23 mouse cellular contexts compared by ENCODE assay signal in the genomic region with DNA sequence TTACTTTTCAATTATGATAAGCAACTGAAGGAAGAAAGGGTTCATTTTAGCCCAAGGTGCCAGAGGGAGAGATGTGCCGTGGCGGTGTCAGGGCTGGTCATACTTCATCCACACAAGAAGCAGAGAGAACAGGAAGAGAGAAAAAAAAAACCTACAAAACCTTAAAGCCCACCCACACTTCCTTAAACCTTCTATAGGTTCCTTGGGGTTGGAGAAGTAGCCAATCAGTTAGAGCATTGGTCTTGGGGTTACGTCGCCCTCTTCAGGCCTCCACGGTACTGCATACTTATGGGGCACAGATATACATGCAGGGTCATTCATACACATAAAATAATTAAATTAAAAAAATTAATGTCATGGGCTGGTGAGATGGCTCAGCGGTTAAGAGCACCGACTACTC. TPM values are rescaled to one million over a fixed set of nuclear protein-coding genes. Genes with fewer than 3 reads are reported as not detected.
DNase-seq lines count a peak whose midpoint lies in the region; ATAC-seq and TF ChIP-seq lines count a peak whose summit lies in the region.
"Had no signal": no experiment of that assay in that cellular context is flagged by ENCODE, and none has a peak within 500 bp of the region (broad histone marks: within the 10 kb centered on the region; RNA-seq: fewer than 3 reads in every experiment).

No protein-coding gene starts in this region.

- H3K27me3 ChIP-seq in kidney, postnatal 0 days (ENCODE audit: insufficient read depth, low read length), result no peaks in the 10 kb centered on the region
- H3K27me3 ChIP-seq: CH12.LX; embryonic facial prominence, embryonic 13.5 days; kidney, embryonic 15.5 days; lung, embryonic 15.5 days had no signal

- H3K4me3 ChIP-seq in kidney, postnatal 0 days (replicated peaks; ENCODE audit: low read depth, low read length), result no peak overlapping the region
- H3K4me3 ChIP-seq: embryonic facial prominence, embryonic 13.5 days; kidney, embryonic 15.5 days; lung, embryonic 15.5 days; midbrain, embryonic 10.5 days had no signal

- H3K9me3 ChIP-seq in kidney, postnatal 0 days (replicated peaks; ENCODE audit: low read length), result no peaks in the 10 kb centered on the region
- H3K9me3 ChIP-seq: embryonic facial prominence, embryonic 13.5 days; kidney, embryonic 15.5 days; lung, embryonic 15.5 days had no signal

- 93% methylated on average over 7 of the region's 7 CpGs for WGBS in kidney, postnatal 0 days

- DNase-seq in kidney, postnatal 0 days (ENCODE audit: low spot score), result no peak
- no peak for DNase-seq in kidney, postnatal 14 days
- DNase-seq in retina, postnatal 1 day, result peak; percentile 42
- no peak for DNase-seq in retina, embryonic 14.5 days (ENCODE audit: low spot score)
- peak; percentile 15 for DNase-seq in NIH3T3 (ENCODE audit: low read depth)
- no peak for DNase-seq in Muller cell, postnatal 12 days (ENCODE audit: inconsistent ontology term)
- no peak for DNase-seq in gastrocnemius, adult 8-10 months (ENCODE audit: low spot score in 2 of 2)
- DNase-seq: adrenal gland, postnatal 36 days; cerebellum, adult 11 months; heart, adult 18-20 months; left cerebral cortex, postnatal 4 days had no signal

- no peaks in the 10 kb centered on the region for H3K36me3 ChIP-seq in kidney, postnatal 0 days (ENCODE audit: insufficient read depth, low read length)
- H3K36me3 ChIP-seq: midbrain, embryonic 10.5 days had no signal

- H3K4me2 ChIP-seq in kidney, postnatal 0 days (ENCODE audit: low read length), result no peak overlapping the region
- H3K4me2 ChIP-seq: embryonic facial prominence, embryonic 13.5 days; hindbrain, embryonic 14.5 days; kidney, embryonic 15.5 days; lung, embryonic 15.5 days had no signal

- TF ChIP-seq CTCF in kidney, postnatal 0 days (IDR thresholded peaks at IDR 0.05; ENCODE audit: low read depth), result peak; percentile 47

- no peaks in the 10 kb centered on the region for H3K4me1 ChIP-seq in kidney, postnatal 0 days (replicated peaks; ENCODE audit: insufficient read depth, low read length)

- no peak overlapping the region for H3K9ac ChIP-seq in kidney, postnatal 0 days (ENCODE audit: low read depth, low read length)
- H3K9ac ChIP-seq: embryonic facial prominence, embryonic 13.5 days; hindbrain, embryonic 14.5 days; kidney, embryonic 15.5 days; lung, embryonic 15.5 days had no signal

- ATAC-seq in kidney, postnatal 0 days (replicated peaks; ENCODE audit: low FRiP score, low read depth), result no peak
- ATAC-seq in megakaryocyte progenitor cell, adult 5-6 weeks (replicated peaks; ENCODE audit: poor library complexity), result peak; percentile 79
- ATAC-seq: activated CD4-positive, CD25-positive, alpha-beta regulatory T cell, adult 4 months had no signal

- no peak overlapping the region for H3K27ac ChIP-seq in kidney, postnatal 0 days
- H3K27ac ChIP-seq: embryonic facial prominence, embryonic 13.5 days; hindbrain, embryonic 14.5 days; kidney, embryonic 15.5 days; midbrain, embryonic 10.5 days had no signal

RNA-seq across cellular contexts. Expression of a gene that starts 5.5 kb away (rescaled TPM):
- polyA plus RNA-seq in kidney, postnatal 0 days (2015; fragmentation: Nextera tagmentation; extraction: Ambion mirVana), result 7.0 and 8.0 TPM in 2 replicates
- total RNA-seq in megakaryocyte progenitor cell, adult 5-6 weeks (2015), result 1.6 and 2.2 TPM in 2 replicates
- 1.7 and 4.1 TPM in 2 replicates for total RNA-seq in megakaryocyte progenitor cell, adult 5-6 weeks (2017)
- 1 to 10 TPM; 4.0 to 7.0 (median 5.6) TPM for total RNA-seq in gastrocnemius, adult 8-10 months (2022)

RNA-seq across cellular contexts. Expression of a gene that starts 19.5 kb away (rescaled TPM):
- polyA plus RNA-seq in kidney, postnatal 0 days (2015; fragmentation: Nextera tagmentation; extraction: Ambion mirVana), result 143 and 151 TPM in 2 replicates
- total RNA-seq in megakaryocyte progenitor cell, adult 5-6 weeks (2015), result 104 and 122 TPM in 2 replicates
- total RNA-seq in megakaryocyte progenitor cell, adult 5-6 weeks (2017), result 44.1 and 59.1 TPM in 2 replicates
- total RNA-seq in gastrocnemius, adult 8-10 months (2022), result 10 to 100 TPM; 36.1 to 42.4 (median 40.5) TPM

RNA-seq across cellular contexts. Expression of a gene that starts 19.7 kb away (rescaled TPM):
- 20.2 and 21.5 TPM in 2 replicates for polyA plus RNA-seq in kidney, postnatal 0 days (2015; fragmentation: Nextera tagmentation; extraction: Ambion mirVana)
- total RNA-seq in megakaryocyte progenitor cell, adult 5-6 weeks (2015), result 8.1 and 8.8 TPM in 2 replicates
- 13.5 and 15.7 TPM in 2 replicates for total RNA-seq in megakaryocyte progenitor cell, adult 5-6 weeks (2017)
- total RNA-seq in gastrocnemius, adult 8-10 months (2022), result 10 to 100 TPM; 12.3 to 13.5 (median 12.6) TPM

RNA-seq across cellular contexts. Expression of a gene that starts 29.4 kb away (rescaled TPM):
- polyA plus RNA-seq in kidney, postnatal 0 days (2015; fragmentation: Nextera tagmentation; extraction: Ambion mirVana), result 3.9 and 4.1 TPM in 2 replicates
- total RNA-seq in megakaryocyte progenitor cell, adult 5-6 weeks (2015), result 1.1 and 1.4 TPM in 2 replicates
- total RNA-seq in megakaryocyte progenitor cell, adult 5-6 weeks (2017), result 0.24 and 0.75 TPM in 2 replicates
- total RNA-seq in gastrocnemius, adult 8-10 months (2022), result under 1 TPM in 3 of 4 experiments, not detected in 1; 0.12 to 0.68 (median 0.13) TPM
- total RNA-seq: CH12.LX had no signal

RNA-seq across cellular contexts. Expression of a gene that starts 33.9 kb away (rescaled TPM):
- polyA plus RNA-seq in kidney, postnatal 0 days (2015; fragmentation: Nextera tagmentation; extraction: Ambion mirVana), result not detected in 2 replicates
- total RNA-seq in megakaryocyte progenitor cell, adult 5-6 weeks (2015), result not detected in 2 replicates
- not detected in 2 replicates for total RNA-seq in megakaryocyte progenitor cell, adult 5-6 weeks (2017)
- not detected for total RNA-seq in gastrocnemius, adult 8-10 months (2022)
- total RNA-seq: adrenal gland, postnatal 36 days; heart, adult 18-20 months had no signal
- polyA plus RNA-seq: activated CD4-positive, CD25-positive, alpha-beta regulatory T cell, adult 4 months; forebrain, embryonic 11.5 days; heart, postnatal 0 days; kidney, embryonic 15.5 days; lung, embryonic 15.5 days; midbrain, embryonic 10.5 days; small intestine, adult 2 months; stomach, embryonic 16.5 days had no signal

Comparison
In these comparisons a context has a peak if more than half of its experiments do, and no peak if none do; other contexts are left out.
1. DNase-seq: peak in retina, postnatal 1 day (single experiment) and NIH3T3 (single experiment); none in kidney, postnatal 0 days (single experiment), kidney, postnatal 14 days (single experiment), retina, embryonic 14.5 days (single experiment), Muller cell, postnatal 12 days (single experiment) and gastrocnemius, adult 8-10 months (0 of 2).